Mouse (Mus musculus) kidney, embryonic 14.5 days (tissue): Measurements from ENCODE around the gene Vsnl1. TPM values are rescaled to one million over a fixed set of nuclear protein-coding genes. Genes with fewer than 3 reads are reported as not detected.

Experiments used
- ATAC-seq: fragments of 200-750 bp; cut with Nextera tagmentation; 2 replicates; pipeline ENCODE4 v1.8.0; 2017; ENCODE audit warnings: moderate number of reproducible peaks, mild to moderate bottlenecking, moderate TSS enrichment, moderate library complexity; ENCODE audit not compliant: low FRiP score, low TSS enrichment
- H3K27ac ChIP-seq: fragments of 300-500 bp; sonication (generic); 2 replicates; pipeline ENCODE4 v1.5.1; 2014; ENCODE audit warnings: low read depth, mild to moderate bottlenecking, low read length, moderate library complexity, mixed read lengths
- H3K27me3 ChIP-seq: fragments of 300-500 bp; sonication (generic); 2 replicates; pipeline ENCODE4 v1.6.1; 2014; ENCODE audit warnings: mild to moderate bottlenecking, low read length; ENCODE audit not compliant: control insufficient read depth, insufficient read depth
- H3K36me3 ChIP-seq: fragments of 300-500 bp; sonication (generic); 2 replicates; pipeline ENCODE4 v1.6.1; 2014; ENCODE audit warnings: low read length, mixed read lengths; ENCODE audit not compliant: control insufficient read depth, insufficient read depth
- H3K4me1 ChIP-seq: fragments of 300-500 bp; sonication (generic); 2 replicates; pipeline ENCODE4 v1.6.1; 2014; ENCODE audit warnings: low read length, mixed read lengths; ENCODE audit not compliant: control insufficient read depth, insufficient read depth
- H3K4me2 ChIP-seq: fragments of 300-500 bp; sonication (generic); replicated peaks from 2 replicates; pipeline ENCODE4 v1.6.1; 2014; ENCODE audit warnings: low read depth, mild to moderate bottlenecking, low read length
- H3K4me3 ChIP-seq: fragments of 300-500 bp; sonication (generic); 2 replicates; pipeline ENCODE4 v1.5.1; 2014; ENCODE audit warnings: mild to moderate bottlenecking, low read length
- H3K9ac ChIP-seq: fragments of 300-500 bp; sonication (generic); 2 replicates; pipeline ENCODE4 v1.6.1; 2014; ENCODE audit warnings: low read depth, mild to moderate bottlenecking, low read length, moderate library complexity
- H3K9me3 ChIP-seq: fragments of 300-500 bp; sonication (generic); 2 replicates; pipeline ENCODE4 v1.6.1; 2016; ENCODE audit warnings: low read length; ENCODE audit not compliant: control insufficient read depth
- WGBS: fragments of 180-500 bp; shearing (Covaris S2); extraction: QIAGEN DNeasy Blood & Tissue Kit; methylation state at CpG from one replicate; pipeline ENCODE4 v1.1.7; 2014; 5-methylcytosine and 5-hydroxymethylcytosine counted together
- polyA plus RNA-seq: library from polyadenylated mRNA; unstranded; fragments of >200 nt; fragmentation: Nextera tagmentation; extraction: Ambion mirVana; gene quantifications from 2 replicates; pipeline ENCODE4 v1.2.1, GENCODE M21; 2014

Vsnl1 gene
- polyA plus RNA-seq, 1 experiment from 2014 or later: 1.9 TPM

GRCm38 (mm10) chr12:11324480-11324879 lies 111.9 kb downstream of the Vsnl1 start:
- no peak overlapping the region for H3K27ac ChIP-seq
- no peaks in the 10 kb centered on the region; the same call in 1 of the 2 replicates for H3K36me3 ChIP-seq
- H3K9me3 ChIP-seq: no peaks in the 10 kb centered on the region
- H3K4me2 ChIP-seq: no peak overlapping the region
- no peak overlapping the region for H3K4me3 ChIP-seq
- no peak overlapping the region for H3K9ac ChIP-seq
- H3K4me1 ChIP-seq: no peaks in the 10 kb centered on the region
- ATAC-seq: no peak
- WGBS: 51% methylated on average over 4 of the region's 4 CpGs
- no peaks in the 10 kb centered on the region for H3K27me3 ChIP-seq

GRCm38 (mm10) chr12:11317671-11318070 lies 118.7 kb downstream of the Vsnl1 start:
- no peaks in the 10 kb centered on the region for H3K4me1 ChIP-seq
- H3K27ac ChIP-seq: no peak overlapping the region
- no peaks in the 10 kb centered on the region for H3K27me3 ChIP-seq
- no peak overlapping the region for H3K4me2 ChIP-seq
- H3K36me3 ChIP-seq: peaks cover 41% of the 10 kb centered on the region
- ATAC-seq: no peak
- WGBS: 73% methylated on average over 6 of the region's 6 CpGs
- no peak overlapping the region for H3K9ac ChIP-seq
- H3K4me3 ChIP-seq: no peak overlapping the region
- H3K9me3 ChIP-seq: no peaks in the 10 kb centered on the region

GRCm38 (mm10) chr12:11313840-11314239 lies 122.6 kb downstream of the Vsnl1 start:
- Histone ChIP-seq H3K27ac (no peak overlapping the region), H3K4me1 (no peaks in the 10 kb centered on the region), H3K36me3 (peaks cover 57% of the 10 kb centered on the region), H3K27me3 (no peaks in the 10 kb centered on the region), H3K4me3 (no peak overlapping the region), H3K9ac (no peak overlapping the region), H3K9me3 (no peaks in the 10 kb centered on the region), H3K4me2 (no peak overlapping the region)
- no peak for ATAC-seq
- 84% methylated on average over 1 of the region's 1 CpGs for WGBS

GRCm38 (mm10) chr12:11311106-11311505 lies 125.3 kb downstream of the Vsnl1 start:
- no peak overlapping the region for H3K4me2 ChIP-seq
- WGBS: 98% methylated on average over 2 of the region's 2 CpGs
- H3K36me3 ChIP-seq: peaks cover 59% of the 10 kb centered on the region
- H3K9ac ChIP-seq: no peak overlapping the region
- no peak overlapping the region for H3K4me3 ChIP-seq
- ATAC-seq: no peak
- H3K4me1 ChIP-seq: no peaks in the 10 kb centered on the region
- no peaks in the 10 kb centered on the region for H3K9me3 ChIP-seq
- H3K27ac ChIP-seq: no peak overlapping the region
- no peaks in the 10 kb centered on the region for H3K27me3 ChIP-seq

GRCm38 (mm10) chr12:11306753-11307645 lies 129.4 kb downstream of the Vsnl1 start:
- ATAC-seq: no peak
- 92% methylated on average over 8 of the region's 8 CpGs for WGBS
- Histone ChIP-seq H3K4me3 (no peak overlapping the region), H3K4me2 (no peak overlapping the region), H3K9me3 (no peaks in the 10 kb centered on the region), H3K9ac (no peak overlapping the region), H3K4me1 (no peaks in the 10 kb centered on the region), H3K36me3 (peaks cover 66% of the 10 kb centered on the region), H3K27me3 (no peaks in the 10 kb centered on the region), H3K27ac (no peak overlapping the region)

GRCm38 (mm10) chr12:11300858-11301257 lies 135.6 kb downstream of the Vsnl1 start:
- Histone ChIP-seq H3K9me3 (no peaks in the 10 kb centered on the region), H3K4me1 (no peaks in the 10 kb centered on the region), H3K4me3 (no peak overlapping the region), H3K4me2 (no peak overlapping the region), H3K36me3 (peaks cover 69% of the 10 kb centered on the region), H3K27me3 (no peaks in the 10 kb centered on the region), H3K27ac (no peak overlapping the region), H3K9ac (no peak overlapping the region)
- 100% methylated on average over 1 of the region's 1 CpGs for WGBS
- ATAC-seq: no peak

- no peak for ATAC-seq
- H3K27ac ChIP-seq: no peak overlapping the region
- H3K4me2 ChIP-seq: no peak overlapping the region
- no peaks in the 10 kb centered on the region for H3K4me1 ChIP-seq
- H3K27me3 ChIP-seq: no peaks in the 10 kb centered on the region
- WGBS: 100% methylated on average over 2 of the region's 2 CpGs
- H3K36me3 ChIP-seq: peaks cover 77% of the 10 kb centered on the region
- no peak overlapping the region for H3K4me3 ChIP-seq
- no peak overlapping the region for H3K9ac ChIP-seq
- H3K9me3 ChIP-seq: no peaks in the 10 kb centered on the region
Measured at GRCm38 (mm10) chr12:11286382-11286781, 150.0 kb downstream of the Vsnl1 start.

- no peak for ATAC-seq
- WGBS: 91% methylated on average over 2 of the region's 2 CpGs
- H3K4me3 ChIP-seq: no peak overlapping the region
- H3K27ac ChIP-seq: no peak overlapping the region
- peaks cover 74% of the 10 kb centered on the region for H3K36me3 ChIP-seq
- no peaks in the 10 kb centered on the region for H3K27me3 ChIP-seq
- H3K9ac ChIP-seq: no peak overlapping the region
- no peak overlapping the region for H3K4me2 ChIP-seq
- no peaks in the 10 kb centered on the region for H3K4me1 ChIP-seq
- no peaks in the 10 kb centered on the region for H3K9me3 ChIP-seq
Measured at GRCm38 (mm10) chr12:11281584-11281983, 154.8 kb downstream of the Vsnl1 start.

GRCm38 (mm10) chr12:11279886-11280285 lies 156.5 kb downstream of the Vsnl1 start:
- H3K36me3 ChIP-seq: peaks cover 63% of the 10 kb centered on the region
- 96% methylated on average over 3 of the region's 3 CpGs for WGBS

More at GRCm38 (mm10) chr12:11279886-11280285, 156.5 kb downstream of the Vsnl1 start:
- Histone ChIP-seq H3K27me3 (no peaks in the 10 kb centered on the region), H3K9ac (no peak overlapping the region), H3K4me3 (no peak overlapping the region), H3K4me2 (no peak overlapping the region), H3K4me1 (no peaks in the 10 kb centered on the region), H3K9me3 (no peaks in the 10 kb centered on the region), H3K27ac (no peak overlapping the region)
- ATAC-seq: no peak
